Mouse (Mus musculus) heart, embryonic 11.5 days (tissue): ENCODE results near the gene Ctsh. TPM values are rescaled to one million over a fixed set of nuclear protein-coding genes. Genes with fewer than 3 reads are reported as not detected.

Experiments
- ATAC-seq: fragments of 200-750 bp; cut with Nextera tagmentation; replicated peaks from 2 replicates; pipeline ENCODE4 v1.8.0; 2017; ENCODE audit warnings: moderate library complexity; ENCODE audit not compliant: insufficient number of reproducible peaks, low FRiP score, low TSS enrichment
- H3K27ac ChIP-seq: fragments of 300-500 bp; sonication (generic); 2 replicates; pipeline ENCODE4 v1.5.1; 2014; ENCODE audit warnings: mild to moderate bottlenecking, low read depth, low read length
- H3K27me3 ChIP-seq: fragments of 300-500 bp; sonication (generic); 2 replicates; pipeline ENCODE4 v1.6.1; 2014; ENCODE audit warnings: mild to moderate bottlenecking, low read length, mixed read lengths; ENCODE audit not compliant: control insufficient read depth, insufficient read depth
- H3K36me3 ChIP-seq: fragments of 300-500 bp; sonication (generic); 2 replicates; pipeline ENCODE4 v1.6.1; 2014; ENCODE audit warnings: mild to moderate bottlenecking, low read length, moderate library complexity, mixed read lengths; ENCODE audit not compliant: control insufficient read depth, insufficient read depth
- H3K4me1 ChIP-seq: fragments of 300-500 bp; sonication (generic); 2 replicates; pipeline ENCODE4 v1.6.1; 2014; ENCODE audit warnings: low read length; ENCODE audit not compliant: control insufficient read depth, insufficient read depth
- H3K4me2 ChIP-seq: fragments of 300-500 bp; sonication (generic); 2 replicates; pipeline ENCODE4 v1.6.1; 2014; ENCODE audit warnings: mild to moderate bottlenecking, moderate library complexity
- H3K4me3 ChIP-seq: fragments of 300-500 bp; sonication (generic); 2 replicates; pipeline ENCODE4 v1.5.1; 2014; ENCODE audit warnings: low read depth, low read length
- H3K9ac ChIP-seq: fragments of 300-500 bp; sonication (generic); 2 replicates; pipeline ENCODE4 v1.6.1; 2014; ENCODE audit warnings: mild to moderate bottlenecking, low read depth, low read length, moderate library complexity
- H3K9me3 ChIP-seq: fragments of 300-500 bp; sonication (generic); replicated peaks from 2 replicates; pipeline ENCODE4 v1.6.1; 2016; ENCODE audit warnings: low read length; ENCODE audit not compliant: control insufficient read depth
- WGBS: fragments of 180-500 bp; shearing (Covaris S2); extraction: QIAGEN DNeasy Blood & Tissue Kit; methylation state at CpG from one replicate; pipeline ENCODE4 v1.1.7; 2014; ENCODE audit not compliant: insufficient replicate concordance; 5-methylcytosine and 5-hydroxymethylcytosine counted together
- polyA plus RNA-seq: library from polyadenylated mRNA; unstranded; fragments of >200 nt; fragmentation: Nextera tagmentation; extraction: Ambion mirVana; gene quantifications from 2 replicates; pipeline ENCODE4 v1.2.1, GENCODE M21; 2014

Gene Ctsh
- polyA plus RNA-seq, 1 experiment from 2014 or later = 28.8 TPM

DNA sequence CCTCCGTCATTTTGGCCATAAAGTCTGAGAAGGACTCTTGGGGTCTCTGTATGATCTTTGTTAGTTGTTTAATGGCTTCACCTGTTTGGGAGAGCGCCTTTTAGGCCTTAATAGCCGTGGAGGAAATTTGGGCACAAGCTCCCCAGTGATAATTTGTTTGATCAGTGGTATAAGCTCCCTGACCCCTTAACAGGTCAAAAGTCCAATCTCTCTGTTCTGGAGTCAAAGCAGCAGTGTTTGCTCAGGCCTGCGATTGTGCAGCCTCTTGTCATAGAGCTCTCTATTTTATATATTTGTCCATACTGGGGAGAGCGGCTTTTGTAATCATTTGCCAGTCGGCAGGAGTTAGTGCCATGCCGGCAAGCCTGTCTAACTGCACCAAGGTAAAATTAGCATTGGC is 8.8 kb upstream of the Ctsh start:
- Histone ChIP-seq H3K4me1 (no peaks in the 10 kb centered on the region), H3K4me2 (no peak overlapping the region), H3K9me3 (peaks cover 3% of the 10 kb centered on the region; the same call in 1 of the 2 replicates), H3K27me3 (no peaks in the 10 kb centered on the region), H3K27ac (no peak overlapping the region), H3K9ac (no peak overlapping the region), H3K4me3 (no peak overlapping the region), H3K36me3 (no peaks in the 10 kb centered on the region)
- no peak for ATAC-seq
- 87% methylated on average over 7 of the region's 7 CpGs for WGBS

DNA sequence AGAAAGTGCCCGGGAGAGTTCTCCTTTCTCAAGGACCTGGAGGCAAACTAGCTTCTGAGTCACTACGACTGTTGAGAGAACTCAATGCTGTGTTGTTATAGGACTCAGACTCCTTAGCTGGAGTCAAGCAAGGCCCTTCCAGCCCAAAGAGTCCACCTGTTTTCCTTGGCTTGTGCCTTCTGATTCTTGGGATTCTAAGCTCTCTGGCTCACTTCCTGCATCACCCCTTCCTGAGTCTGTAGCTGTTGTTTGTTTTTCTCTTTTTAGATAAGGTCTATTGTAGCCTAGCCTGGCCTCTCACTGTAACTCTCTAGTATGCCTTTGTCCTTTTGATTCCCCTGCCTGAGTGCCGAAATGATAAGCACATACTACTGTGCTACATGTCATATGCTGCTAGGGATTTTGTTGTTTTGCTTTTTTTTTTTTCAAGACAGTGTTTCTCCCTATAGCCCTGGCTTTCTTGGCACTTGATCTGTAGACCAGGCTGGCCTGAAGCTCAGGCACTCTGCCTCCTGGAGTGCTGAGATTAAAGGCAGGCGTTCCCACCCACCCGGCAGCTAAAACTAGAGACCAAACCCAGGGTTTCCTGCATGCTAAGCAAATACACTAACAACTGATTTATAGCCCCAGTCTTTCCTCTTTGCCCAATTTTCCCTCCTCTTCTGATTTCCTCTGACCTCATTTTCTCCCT is 5.9 kb upstream of the Ctsh start:
- 38% methylated on average over 5 of the region's 5 CpGs for WGBS
- H3K27ac ChIP-seq = 0 out of 2 replicates have a peak overlapping the region, but pooled peaks have one; percentile 46
- no peaks in the 10 kb centered on the region for H3K4me1 ChIP-seq
- H3K36me3 ChIP-seq = no peaks in the 10 kb centered on the region
- ATAC-seq = peak; percentile 46; the same call in 1 of the 2 replicates
- no peak overlapping the region for H3K4me2 ChIP-seq
- H3K9ac ChIP-seq = no peak overlapping the region
- H3K4me3 ChIP-seq = no peak overlapping the region
- H3K27me3 ChIP-seq = no peaks in the 10 kb centered on the region
- H3K9me3 ChIP-seq = peaks cover 3% of the 10 kb centered on the region; the same call in 1 of the 2 replicates

DNA sequence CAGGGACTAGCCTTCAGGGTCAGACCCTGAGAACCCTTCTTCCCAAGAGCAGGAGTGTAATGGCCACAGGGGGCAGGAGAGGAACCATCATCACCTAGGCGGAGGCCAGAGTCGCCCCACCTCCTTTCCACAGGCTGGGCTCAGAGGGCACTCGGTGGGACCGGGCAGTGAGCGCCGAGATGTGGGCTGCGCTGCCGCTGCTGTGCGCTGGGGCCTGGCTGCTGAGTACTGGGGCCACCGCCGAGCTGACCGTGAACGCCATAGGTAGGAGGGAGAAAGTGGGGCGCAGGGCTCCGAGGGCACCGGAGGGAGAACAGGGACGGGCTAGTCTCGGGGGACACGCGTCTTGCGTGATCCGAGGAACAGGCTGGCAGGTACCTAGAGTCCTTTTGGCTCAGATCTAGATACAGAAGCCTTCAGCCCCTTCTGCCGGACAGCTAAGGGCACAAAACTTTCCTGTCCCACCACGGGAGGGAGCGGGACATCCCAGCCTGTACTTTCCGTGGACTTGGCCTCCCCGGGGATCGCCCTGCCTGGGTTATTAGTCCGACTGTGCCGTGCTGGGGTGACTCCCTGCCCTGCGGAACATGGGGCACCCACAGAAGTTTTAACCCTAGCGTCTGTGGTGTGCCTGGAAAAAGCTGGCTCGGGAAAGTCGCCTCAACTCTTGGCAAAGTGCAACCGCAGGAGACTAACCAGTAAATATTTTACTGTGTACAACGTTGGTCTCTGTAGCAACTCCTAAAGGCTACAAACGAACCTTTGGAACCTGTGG is 606 bp downstream of the Ctsh start:
- Histone ChIP-seq H3K4me2 (peak overlapping the region; percentile 92), H3K4me1 (no peaks in the 10 kb centered on the region), H3K4me3 (peak overlapping the region; percentile 60), H3K9me3 (no peaks in the 10 kb centered on the region), H3K27me3 (no peaks in the 10 kb centered on the region), H3K9ac (peak overlapping the region; percentile 73), H3K36me3 (no peaks in the 10 kb centered on the region), H3K27ac (peak overlapping the region; percentile 41; the same call in 1 of the 2 replicates)
- WGBS = under 1% methylated on average over 37 of the region's 37 CpGs
- ATAC-seq = peak; percentile 88

DNA sequence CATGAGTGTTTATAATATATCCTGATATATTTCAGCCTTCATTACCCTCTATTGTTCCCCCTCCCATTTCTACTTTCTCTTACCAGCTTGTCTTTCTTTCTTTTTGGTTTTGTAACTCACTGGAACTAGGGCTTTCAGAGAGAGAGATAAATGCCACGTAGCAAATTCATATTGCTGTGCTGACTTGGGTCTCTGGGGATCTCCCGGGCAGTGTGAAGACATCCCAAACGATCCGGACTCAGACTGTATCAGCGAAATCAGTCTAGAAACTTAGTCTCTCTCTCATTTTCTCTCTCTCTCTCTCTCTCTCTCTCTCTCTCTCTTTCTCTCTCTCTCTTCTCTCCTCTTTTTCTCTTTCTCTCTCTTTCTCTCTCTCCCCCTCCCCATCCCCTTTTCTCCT is 1.5 kb downstream of the Ctsh start:
- no peaks in the 10 kb centered on the region for H3K36me3 ChIP-seq
- no peaks in the 10 kb centered on the region for H3K27me3 ChIP-seq
- H3K9me3 ChIP-seq = no peaks in the 10 kb centered on the region
- H3K4me1 ChIP-seq = no peaks in the 10 kb centered on the region
- 56% methylated on average over 5 of the region's 5 CpGs for WGBS
- no peak overlapping the region for H3K9ac ChIP-seq
- H3K4me2 ChIP-seq = peak overlapping the region; percentile 92
- ATAC-seq = no peak
- peak overlapping the region; percentile 60; the same call in 1 of the 2 replicates for H3K4me3 ChIP-seq
- H3K27ac ChIP-seq = no peak overlapping the region

DNA sequence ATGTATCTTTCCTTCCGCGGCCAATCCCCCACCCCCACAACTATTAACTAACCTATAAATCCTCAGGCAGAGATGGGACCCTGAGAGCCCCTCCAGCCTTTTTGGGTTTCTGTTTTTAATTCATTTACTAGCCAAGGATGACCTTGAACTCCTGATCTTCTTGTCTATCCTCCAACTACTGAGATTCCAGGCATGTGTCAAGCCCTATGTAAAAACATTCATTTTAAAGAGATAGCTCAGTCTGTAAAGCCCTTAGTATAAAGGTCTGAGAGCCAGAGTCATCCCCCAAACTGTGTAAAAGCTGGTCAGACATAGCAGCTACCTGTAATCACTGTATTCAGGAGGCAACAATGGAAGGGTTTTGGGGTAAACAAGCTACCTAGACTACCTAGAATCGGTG is 2.0 kb downstream of the Ctsh start:
- ATAC-seq = no peak
- Histone ChIP-seq H3K27me3 (no peaks in the 10 kb centered on the region), H3K27ac (no peak overlapping the region), H3K9me3 (no peaks in the 10 kb centered on the region), H3K4me3 (no peak overlapping the region), H3K4me1 (no peaks in the 10 kb centered on the region), H3K36me3 (no peaks in the 10 kb centered on the region), H3K4me2 (peak overlapping the region; percentile 92; the same call in 1 of the 2 replicates), H3K9ac (no peak overlapping the region)
- WGBS = 67% methylated on average over 3 of the region's 3 CpGs

DNA sequence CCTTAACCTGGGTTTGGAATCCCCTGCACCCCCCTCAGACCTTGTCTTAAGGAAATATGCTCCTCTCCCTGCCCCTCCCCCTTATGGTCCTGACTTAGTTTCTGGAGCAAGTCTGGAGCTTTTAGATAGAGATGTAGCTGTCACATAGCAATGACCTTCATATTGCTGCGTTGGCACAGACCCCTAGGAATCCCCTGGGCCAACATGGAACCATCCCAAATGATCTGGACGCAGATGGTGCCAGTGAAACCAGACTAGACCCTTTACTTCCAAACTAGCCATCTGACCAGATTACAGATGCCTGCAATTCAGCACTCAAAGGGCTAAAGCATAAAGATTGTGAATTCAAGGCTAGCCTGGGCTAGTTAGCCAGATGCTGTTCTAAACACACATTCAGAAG is 2.8 kb downstream of the Ctsh start:
- no peak overlapping the region for H3K4me2 ChIP-seq
- H3K27ac ChIP-seq = no peak overlapping the region
- 74% methylated on average over 2 of the region's 2 CpGs for WGBS
- no peak overlapping the region for H3K9ac ChIP-seq
- no peaks in the 10 kb centered on the region for H3K36me3 ChIP-seq
- no peaks in the 10 kb centered on the region for H3K9me3 ChIP-seq
- no peaks in the 10 kb centered on the region for H3K27me3 ChIP-seq
- no peak overlapping the region for H3K4me3 ChIP-seq
- H3K4me1 ChIP-seq = no peaks in the 10 kb centered on the region
- ATAC-seq = no peak

DNA sequence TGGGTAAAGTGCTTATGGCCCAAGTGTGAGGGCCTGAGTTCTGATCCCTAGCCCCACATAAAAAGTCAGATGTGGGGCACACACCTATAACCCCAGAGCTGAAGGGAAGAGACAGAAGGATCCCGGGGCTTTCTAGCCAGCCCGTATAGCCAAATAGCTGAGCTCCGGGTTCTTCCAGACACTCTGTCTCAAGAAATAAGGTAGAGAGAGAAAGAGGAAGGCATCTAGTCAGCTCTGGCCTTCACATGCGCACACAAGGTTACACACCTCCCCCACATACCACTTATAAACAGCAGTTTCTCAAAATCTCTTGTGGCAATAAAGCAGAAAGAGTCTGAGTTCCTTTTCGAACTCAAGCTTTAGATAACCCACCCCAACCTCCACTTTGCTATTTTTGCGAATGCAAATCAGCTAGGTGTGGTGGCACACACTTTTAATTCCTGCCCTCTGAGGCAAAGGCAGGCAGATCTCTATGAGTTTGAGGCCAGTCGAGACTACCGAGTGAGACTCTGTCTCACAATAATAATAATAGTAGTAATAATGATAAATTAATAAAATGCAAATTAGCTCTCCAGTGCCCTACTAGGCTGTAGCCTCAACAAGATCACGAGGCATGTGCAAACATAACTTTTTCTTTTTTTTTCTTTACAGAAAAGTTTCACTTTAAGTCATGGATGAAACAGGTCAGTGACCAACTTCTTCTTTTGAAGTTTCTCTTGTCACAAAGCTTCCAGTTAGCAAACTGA is 6.0 kb downstream of the Ctsh start:
- H3K4me1 ChIP-seq = no peaks in the 10 kb centered on the region
- no peaks in the 10 kb centered on the region for H3K9me3 ChIP-seq
- ATAC-seq = no peak
- no peak overlapping the region for H3K4me3 ChIP-seq
- 80% methylated on average over 9 of the region's 9 CpGs for WGBS
- no peak overlapping the region for H3K4me2 ChIP-seq
- H3K36me3 ChIP-seq = no peaks in the 10 kb centered on the region
- no peak overlapping the region for H3K9ac ChIP-seq
- no peaks in the 10 kb centered on the region for H3K27me3 ChIP-seq
- no peak overlapping the region for H3K27ac ChIP-seq

DNA sequence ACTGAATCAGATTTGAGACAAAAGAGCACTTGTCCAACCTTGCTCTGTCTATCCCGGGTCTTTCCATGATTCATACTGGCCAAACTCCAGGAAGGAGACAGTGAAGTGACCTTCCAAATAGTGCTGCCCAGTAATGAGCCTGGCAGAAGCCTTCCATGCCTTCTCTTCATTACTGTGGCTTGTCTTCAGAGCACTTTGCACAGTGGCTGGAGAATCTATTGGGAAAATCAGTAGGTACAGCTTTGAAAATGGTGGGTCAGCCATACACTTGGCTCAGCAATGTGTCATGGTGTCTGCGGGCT is 6.6 kb downstream of the Ctsh start:
- H3K4me1 ChIP-seq = no peaks in the 10 kb centered on the region
- no peak overlapping the region for H3K4me2 ChIP-seq
- 80% methylated on average over 2 of the region's 2 CpGs for WGBS
- H3K9ac ChIP-seq = no peak overlapping the region
- no peaks in the 10 kb centered on the region for H3K9me3 ChIP-seq
- H3K4me3 ChIP-seq = no peak overlapping the region
- no peaks in the 10 kb centered on the region for H3K27me3 ChIP-seq
- H3K27ac ChIP-seq = no peak overlapping the region
- no peaks in the 10 kb centered on the region for H3K36me3 ChIP-seq
- ATAC-seq = no peak
